Mouse (Mus musculus): ENCODE data around the gene Cisd2. TPM values are rescaled to one million over a fixed set of nuclear protein-coding genes. Genes with fewer than 3 reads are reported as not detected.

The Cisd2 gene
- total RNA-seq (2021): 10 to 100 TPM; 38.5 to 41.7 TPM

DNA sequence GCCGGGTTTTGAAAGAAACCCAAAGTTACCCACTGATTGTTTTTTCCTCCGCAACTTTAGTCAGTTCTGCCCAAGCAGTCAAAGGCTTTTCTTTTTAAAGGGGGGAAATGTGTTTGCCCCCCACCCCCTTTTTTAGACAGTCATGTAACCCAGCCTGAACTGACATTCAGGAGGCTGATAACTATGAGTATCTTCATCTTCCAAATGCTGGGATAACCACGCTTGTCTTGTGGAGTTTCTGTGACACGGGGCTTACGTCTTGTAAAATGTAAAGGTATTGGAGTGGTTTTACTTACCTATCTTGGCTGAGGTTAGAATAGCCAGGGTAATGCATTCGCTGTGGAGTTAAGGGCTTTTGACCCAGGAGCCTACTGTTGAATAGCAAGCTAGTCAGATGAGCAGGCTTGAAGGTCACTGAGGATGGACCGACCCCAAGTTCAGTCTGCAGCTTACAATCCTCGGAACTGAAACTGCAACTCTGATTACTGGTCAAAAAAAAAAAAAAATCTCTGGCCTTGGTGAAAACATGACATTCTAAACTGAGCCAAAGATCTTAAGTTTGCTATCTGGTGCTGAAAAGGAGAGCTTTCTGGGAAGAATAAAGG, at the start of gene Cisd2:
Gene Cisd2 (minus strand): TSS at position 318 of the 605 bp plus-strand sequence.
- intact Hi-C loops (cut with DNase I): loop anchor here (1.0 kb wide), 1 partner anchor 15 kb away; the partner anchor contains the start of gene Ube2d3
- no peak for DNase-seq

DNA sequence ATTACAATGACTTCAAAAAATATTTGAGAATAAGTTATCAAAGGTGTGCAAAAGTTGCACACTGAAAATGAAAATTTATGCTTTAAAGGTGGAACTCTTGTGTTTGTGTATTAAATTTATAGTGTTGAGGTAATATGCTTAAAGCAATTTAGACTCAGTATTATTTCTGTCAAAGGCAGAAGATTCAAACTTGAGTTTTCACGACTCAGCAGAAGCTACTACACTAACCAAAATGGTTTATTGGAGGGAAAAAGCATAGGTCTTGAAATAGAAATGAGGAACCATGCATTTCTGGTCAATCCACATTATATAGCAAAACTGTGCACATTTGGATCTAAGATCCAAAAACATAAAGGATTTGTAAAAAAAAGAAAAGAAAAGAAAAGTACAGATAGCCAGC, 47.1 kb upstream of the Cisd2 start:
- no peak for DNase-seq
- intact Hi-C loops (cut with DNase I): no loop called here

DNA sequence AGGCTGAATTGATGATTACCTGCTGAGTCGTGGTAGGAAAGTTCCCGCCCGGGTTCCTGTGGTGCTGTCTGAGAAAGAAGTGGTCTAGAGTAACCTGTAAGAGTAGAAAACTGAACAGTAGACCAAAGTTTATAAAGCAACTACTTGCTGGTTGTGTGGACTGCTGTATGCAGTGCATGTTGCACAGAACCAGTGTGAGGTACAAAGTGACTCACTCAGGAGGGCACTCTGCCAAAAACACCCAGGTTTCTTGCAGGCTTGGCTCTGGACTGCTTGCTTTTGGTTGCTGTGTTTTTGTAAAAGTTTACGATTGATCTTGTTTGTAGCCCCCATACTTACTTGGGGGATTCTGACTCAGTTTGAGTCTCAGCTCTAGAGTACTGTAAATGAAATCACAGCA, 46.2 kb upstream of the Cisd2 start:
- peak; percentile 80 to 83 for DNase-seq
- intact Hi-C loops (cut with DNase I): no loop called here

DNA sequence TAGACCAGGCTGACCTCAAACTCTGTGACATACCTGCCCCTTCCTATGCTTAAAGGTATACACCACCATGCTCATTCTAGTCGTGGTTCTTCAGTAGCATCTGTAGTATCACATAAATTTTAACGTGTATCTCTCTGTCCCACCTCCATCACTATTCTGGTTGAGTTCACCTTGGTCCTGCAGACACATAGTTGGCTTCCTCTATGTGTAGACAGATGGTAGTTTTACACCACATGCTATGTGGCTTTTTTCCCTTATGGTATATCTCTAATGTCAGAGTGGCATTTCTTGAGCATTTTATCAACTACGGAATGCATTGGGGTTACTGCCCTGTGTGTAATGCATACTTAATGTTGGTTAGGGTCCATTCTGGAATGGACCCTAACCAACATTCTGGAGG, 45.4 kb upstream of the Cisd2 start:
- no peak for DNase-seq
- intact Hi-C loops (cut with DNase I): no loop called here

DNA sequence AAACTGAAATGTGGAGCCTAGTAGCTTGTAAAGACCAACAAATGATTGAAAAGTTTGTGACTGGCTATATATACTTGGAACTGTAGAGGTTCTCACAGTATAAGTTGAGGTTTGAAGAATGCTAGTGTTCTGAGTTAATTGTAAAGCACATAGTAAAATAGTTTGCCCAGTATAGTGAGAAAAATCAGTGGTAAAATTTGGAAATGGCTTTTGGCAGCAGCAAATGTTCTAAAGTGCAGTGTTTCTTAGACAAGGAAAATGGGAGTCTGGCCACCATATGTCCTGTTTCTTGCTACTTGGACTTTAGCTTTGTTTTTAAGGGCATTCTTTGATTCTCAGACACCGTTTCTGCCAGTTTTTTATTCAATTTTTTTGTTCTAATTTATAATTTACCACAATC, 44.7 kb upstream of the Cisd2 start:
- intact Hi-C loops (cut with DNase I): no loop called here
- no peak for DNase-seq

- no peak for DNase-seq
- intact Hi-C loops (cut with DNase I): loop anchor here (5.0 kb wide), 1 partner anchor 123 kb away; no protein-coding TSS in a partner anchor
Observed at GRCm38 (mm10) chr3:135458981-135459380, 35.3 kb upstream of the Cisd2 start.

DNA sequence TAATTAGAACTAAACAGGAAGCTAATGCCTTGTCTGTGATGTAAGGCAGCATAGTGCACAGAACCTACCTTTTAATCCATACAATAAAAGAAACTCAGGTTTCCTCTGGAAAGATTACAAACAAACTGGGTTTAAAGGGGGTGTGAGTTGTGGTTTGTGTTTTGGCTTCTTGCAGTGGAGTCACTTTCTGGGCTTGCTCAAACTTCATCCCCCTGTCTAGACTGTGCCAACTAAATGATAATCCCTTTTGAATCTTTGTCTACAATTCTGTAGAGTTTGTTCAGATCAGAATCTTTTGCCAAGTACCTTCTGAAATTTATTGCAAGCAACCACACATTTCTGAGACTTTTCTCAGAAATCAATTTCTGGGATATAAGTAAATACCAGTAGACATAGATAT, 21.2 kb upstream of the Cisd2 start:
- no peak for DNase-seq
- intact Hi-C loops (cut with DNase I): no loop called here

DNA sequence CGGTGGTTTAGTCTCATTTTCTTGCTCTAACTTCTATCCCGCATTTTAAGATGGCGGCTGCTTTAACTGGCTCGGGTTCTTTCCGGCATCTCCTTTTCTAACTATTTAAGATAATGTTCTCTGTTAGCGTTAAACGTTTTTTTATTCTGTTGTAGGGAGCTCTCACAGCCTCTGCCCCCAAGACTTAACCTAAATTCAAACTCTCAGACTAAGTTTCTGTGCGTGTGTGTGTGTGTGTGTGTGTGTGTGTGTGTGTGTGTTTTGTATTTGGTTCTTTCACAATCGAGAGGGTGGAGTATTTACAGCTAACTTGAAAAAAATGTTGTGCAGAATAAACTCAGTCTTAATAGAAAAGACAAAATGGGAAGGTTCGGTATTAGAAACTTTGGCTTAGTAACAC, 16.9 kb upstream of the Cisd2 start:
- intact Hi-C loops (cut with DNase I): no loop called here
- DNase-seq: peak; percentile 27 to 29

DNA sequence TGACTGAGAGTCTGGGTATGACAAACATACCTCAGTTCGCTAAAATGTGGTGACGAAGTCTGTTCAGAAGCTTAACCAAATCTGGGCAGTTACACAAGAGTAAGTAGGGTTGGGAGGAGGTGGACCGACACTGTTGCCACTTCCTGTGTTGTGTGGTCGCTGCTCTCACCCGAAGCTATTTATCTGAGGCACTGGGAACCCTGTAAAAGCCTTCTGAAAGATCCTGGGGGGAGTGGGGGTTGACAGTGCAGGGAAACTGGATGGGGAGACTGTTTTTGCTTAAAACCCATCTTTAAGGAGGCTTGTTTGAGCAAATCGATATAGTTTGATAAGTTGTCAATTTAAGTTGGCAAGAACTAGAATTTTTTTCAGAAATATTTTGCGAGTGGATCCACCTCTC, 16.5 kb upstream of the Cisd2 start:
- peak; percentile 43 to 56 for DNase-seq
- intact Hi-C loops (cut with DNase I): no loop called here

GRCm38 (mm10) chr3:135439651-135440050, 15.9 kb upstream of the Cisd2 start:
- intact Hi-C loops (cut with DNase I): loop anchor here (5.0 kb wide), 1 partner anchor 253 kb away; the partner anchor contains the start of gene Nfkb1
- DNase-seq: no peak

DNA sequence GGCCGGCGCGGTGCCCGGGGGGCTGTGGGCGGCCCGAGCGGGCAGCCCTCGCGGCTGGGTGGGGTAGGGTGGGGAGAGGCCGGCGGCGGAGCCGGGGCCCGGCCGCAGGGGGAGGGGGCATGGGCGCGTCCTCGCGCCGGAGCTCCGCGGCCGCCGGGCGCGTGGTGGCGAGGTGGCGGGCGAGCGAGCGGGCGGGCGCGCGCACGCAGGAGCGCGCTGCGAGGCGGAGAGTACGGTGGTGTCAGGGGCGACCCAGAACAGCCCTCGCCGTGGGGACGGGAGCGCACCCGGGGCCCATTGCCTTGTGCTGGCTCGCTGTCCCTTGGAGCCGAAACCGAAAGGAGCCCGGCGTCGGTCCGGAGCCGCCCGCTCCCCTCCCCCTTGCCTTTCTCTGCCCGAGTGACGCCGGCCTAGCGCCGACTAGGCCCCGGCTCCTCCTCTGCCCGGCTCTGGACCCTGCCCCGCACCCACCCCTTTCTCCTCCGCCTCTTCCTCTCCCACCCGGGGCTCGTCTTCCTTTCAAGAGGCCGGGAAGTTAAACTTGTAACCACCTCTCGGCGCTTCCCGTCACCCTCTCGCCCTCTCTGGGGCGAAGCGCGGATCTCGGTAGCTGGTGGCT, 15.3 kb upstream of the Cisd2 start:
- intact Hi-C loops (cut with DNase I): loop anchor here (1.0 to 5.0 kb wide), 2 partner anchors 16 to 253 kb away; partner anchors contain the start of genes Cisd2 and Nfkb1
- peak; percentile 89 to 91 for DNase-seq

DNA sequence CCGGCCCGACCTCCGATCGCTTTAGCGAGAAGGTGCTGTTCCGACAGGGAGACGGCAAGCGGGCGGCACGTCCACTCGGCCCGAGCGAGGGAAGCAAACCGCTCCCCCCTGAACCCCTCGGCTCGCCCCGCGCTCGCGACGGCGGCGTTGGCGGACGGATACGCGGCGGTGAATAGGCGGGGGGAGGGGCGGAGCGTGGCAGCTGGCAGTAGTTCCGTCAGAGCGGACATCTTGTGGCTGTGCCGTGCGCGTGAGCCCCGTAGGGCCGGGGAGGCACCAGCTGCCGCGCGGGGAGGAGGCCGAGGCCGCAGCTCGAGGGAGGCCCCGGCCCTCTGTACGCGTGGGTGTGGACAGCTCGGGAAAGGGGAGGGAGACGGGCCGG, 14.8 kb upstream of the Cisd2 start:
- intact Hi-C loops (cut with DNase I): loop anchor here (1.0 to 5.0 kb wide), 2 partner anchors 15 to 254 kb away; partner anchors contain the start of genes Cisd2 and Nfkb1
- DNase-seq: peak; percentile 95 to 97

DNA sequence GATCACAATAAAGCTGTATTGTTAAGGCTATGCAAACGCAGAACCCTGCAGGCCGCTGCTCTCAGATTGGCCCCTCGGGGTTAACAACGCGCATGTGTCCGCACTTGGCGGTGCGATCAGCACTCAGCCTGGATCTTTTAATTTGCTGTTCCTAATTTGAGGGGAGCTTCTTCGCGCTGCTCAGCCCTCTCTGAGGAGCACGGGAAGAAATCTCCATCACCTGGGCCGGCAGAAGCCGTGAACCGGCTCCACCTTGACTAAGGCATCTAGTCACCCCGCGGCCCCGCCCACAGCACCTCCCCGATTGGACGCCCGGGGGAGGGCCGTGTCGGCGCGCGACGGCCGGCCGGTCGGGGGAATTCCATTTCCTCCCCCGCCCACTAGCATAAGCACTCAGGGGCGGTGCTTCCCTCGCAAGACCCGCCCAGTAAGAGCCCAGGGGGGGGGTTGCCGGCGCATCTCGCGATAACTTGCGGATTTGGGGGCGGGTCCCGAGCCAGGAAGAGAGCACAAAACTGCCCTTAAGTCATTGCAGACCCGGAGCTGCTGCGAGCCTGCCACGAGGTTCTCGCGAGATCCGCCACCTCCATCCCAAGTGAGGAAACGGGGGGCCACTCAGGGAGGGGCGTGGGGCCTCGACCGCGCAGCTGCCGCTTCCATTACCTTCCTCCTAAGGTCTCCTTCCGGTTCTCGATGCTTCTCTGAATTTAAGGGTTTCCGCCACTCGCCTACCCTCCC, 14.2 kb upstream of the Cisd2 start, which contains the start of gene Ube2d3:
Gene Ube2d3 (plus strand): TSS at position 392 of the 738 bp plus-strand sequence.
- intact Hi-C loops (cut with DNase I): loop anchor here (1.0 to 5.0 kb wide), 2 partner anchors 15 to 254 kb away; partner anchors contain the start of genes Cisd2 and Nfkb1
- DNase-seq: peak; percentile 98 to 99

- intact Hi-C loops (cut with DNase I): loop anchor here (5.0 kb wide), 1 partner anchor 255 kb away; the partner anchor contains the start of gene Nfkb1
- DNase-seq: no peak
Observed at GRCm38 (mm10) chr3:135436901-135437616, 13.3 kb upstream of the Cisd2 start.

- DNase-seq: peak; percentile 88 to 91
- intact Hi-C loops (cut with DNase I): loop anchor here (1.0 kb wide), 1 partner anchor 15 kb away; the partner anchor contains the start of gene Ube2d3
Observed at GRCm38 (mm10) chr3:135422856-135423607, 693 bp downstream of the Cisd2 start.

- DNase-seq: no peak
- intact Hi-C loops (cut with DNase I): no loop called here
Observed at GRCm38 (mm10) chr3:135422232-135422855, 1.4 kb downstream of the Cisd2 start.

GRCm38 (mm10) chr3:135421310-135421594, 2.5 kb downstream of the Cisd2 start:
- no peak for DNase-seq
- intact Hi-C loops (cut with DNase I): no loop called here

DNA sequence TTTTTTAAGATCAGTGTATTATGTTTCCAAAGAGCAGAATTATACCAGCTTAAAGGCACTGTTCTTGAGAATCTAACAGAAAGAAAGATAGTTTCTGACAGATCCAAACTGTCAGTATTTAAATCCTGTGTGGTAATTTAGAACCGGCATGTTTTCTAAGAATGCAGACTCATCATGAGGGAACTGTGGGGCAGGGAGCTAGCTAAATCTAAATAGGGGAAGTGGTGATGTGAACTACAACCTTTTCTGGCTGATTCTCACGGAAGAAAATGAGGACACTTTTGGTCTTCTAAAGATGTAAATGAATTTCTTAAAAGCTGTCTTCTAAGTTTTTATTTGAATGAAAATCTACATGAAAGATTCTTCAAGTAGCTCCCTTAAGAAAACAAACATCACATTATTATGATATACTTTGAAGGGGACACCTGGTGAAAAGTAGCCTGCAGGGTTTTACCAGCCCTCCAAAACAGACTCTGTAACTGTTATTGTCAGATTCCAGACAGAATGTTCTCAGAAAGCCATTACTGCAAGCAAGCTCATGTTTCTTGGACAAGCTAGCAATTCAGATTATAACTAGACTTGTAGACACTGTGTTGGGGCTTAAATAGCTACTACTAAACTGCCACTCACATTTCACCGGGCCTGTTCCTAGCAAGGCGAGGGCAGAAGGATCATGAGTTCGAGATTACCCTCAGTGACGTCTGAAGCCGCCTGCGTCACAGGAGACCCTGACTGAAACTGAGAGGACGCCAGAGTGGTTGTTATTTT, 3.0 kb downstream of the Cisd2 start:
- intact Hi-C loops (cut with DNase I): no loop called here
- no peak for DNase-seq

DNA sequence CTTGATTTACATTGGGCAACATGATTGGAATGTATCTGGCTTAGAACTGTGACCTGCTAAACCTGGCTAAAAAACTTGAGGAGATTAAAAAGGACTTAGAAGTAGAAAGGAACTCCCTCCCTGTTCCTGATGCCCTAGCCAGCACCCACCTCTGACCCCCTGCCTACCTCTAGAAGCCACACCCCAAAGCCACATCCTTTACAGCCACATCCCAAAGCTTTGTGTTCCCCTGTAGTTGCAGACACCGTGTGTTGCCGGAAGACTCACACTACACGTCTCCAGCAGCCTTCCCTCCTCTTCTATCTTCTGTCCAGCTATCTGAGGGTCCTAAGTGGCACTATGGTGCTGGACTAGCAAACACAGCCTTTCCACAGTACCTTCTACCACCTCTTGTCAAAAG, 5.9 kb downstream of the Cisd2 start:
- intact Hi-C loops (cut with DNase I): no loop called here
- DNase-seq: no peak
